Mouse (Mus musculus) naive thymus-derived CD4-positive, alpha-beta T cell, adult 5 months (primary cell): ENCODE measurements around the gene Olfr506. TPM values are rescaled to one million over a fixed set of nuclear protein-coding genes. Genes with fewer than 3 reads are reported as not detected.

Experiments
- polyA plus RNA-seq: library from polyadenylated mRNA; unstranded; fragments of 100-300 nt; shearing (Covaris generic); gene quantifications from one replicate; pipeline ENCODE4 v1.2.1, GENCODE M21; 2017

Olfr506 gene
- polyA plus RNA-seq, result not detected

GRCm38 (mm10) chr7:108610487-108610886 lies at the start of gene Olfr506:
TSS of gene Olfr506 (plus strand) at chr7:108610787.

DNA sequence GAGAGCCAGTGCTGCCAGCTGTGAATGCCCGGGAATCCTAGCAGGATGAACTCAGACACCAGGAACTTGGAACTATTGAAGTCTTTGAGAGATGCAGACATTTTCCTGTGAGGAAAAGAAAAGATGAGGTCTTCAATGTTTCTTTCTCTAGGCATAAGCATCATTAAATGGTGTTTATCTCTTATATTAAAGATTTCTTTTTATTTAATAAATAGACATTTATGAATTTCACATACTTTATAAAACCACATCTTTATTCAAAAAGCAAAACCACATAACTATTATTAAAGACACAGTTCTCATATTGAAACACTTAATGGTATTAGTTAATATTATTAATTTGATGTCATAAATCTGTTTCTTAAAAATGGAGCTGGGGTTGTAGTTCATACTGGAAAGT lies 44.9 kb upstream of the Olfr506 start, which contains the start of gene Olfr504:
Gene Olfr504 (minus strand): TSS at position 101 of the 400 bp plus-strand sequence.

GRCm38 (mm10) chr7:108621514-108621913 lies 10.9 kb downstream of the Olfr506 start, which contains the start of gene Olfr507:
TSS of gene Olfr507 (plus strand) at chr7:108621814.

GRCm38 (mm10) chr7:108629694-108630093 lies 19.1 kb downstream of the Olfr506 start, which contains the start of gene Olfr508:
TSS of gene Olfr508 (plus strand) at chr7:108629994.

DNA sequence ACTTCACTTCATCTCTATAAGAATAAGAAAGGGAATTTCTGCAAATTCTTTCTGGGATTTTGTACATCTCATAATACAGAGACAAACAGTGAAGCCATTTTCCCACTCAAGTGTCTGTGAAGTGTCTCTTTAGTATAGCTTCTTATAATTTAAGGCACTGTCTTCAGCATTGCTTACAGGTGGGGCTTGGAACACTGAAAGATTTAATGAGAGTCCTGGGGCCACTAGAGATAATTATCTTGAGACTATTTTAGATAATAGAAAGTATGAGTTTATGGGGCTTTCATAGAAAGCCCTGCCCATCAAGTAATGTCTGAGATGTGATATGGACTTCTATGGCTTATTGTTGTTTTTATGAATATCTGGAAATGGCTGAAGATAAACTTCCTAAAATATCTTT lies 41.2 kb downstream of the Olfr506 start, which contains the start of gene Olfr509:
Gene Olfr509 (minus strand): TSS at position 101 of the 400 bp plus-strand sequence.

Other genes with a start within 250 kb of the Olfr506 start
- gene Olfr494, start 245.5 kb upstream of the Olfr506 start, polyA plus RNA-seq, result not detected
- gene Olfr495, start 217.6 kb upstream of the Olfr506 start, polyA plus RNA-seq, result not detected
- not detected for gene Olfr497, start 190.4 kb upstream of the Olfr506 start, polyA plus RNA-seq
- gene Olfr498, start 145.5 kb upstream of the Olfr506 start, polyA plus RNA-seq, result not detected
- gene Olfr502, start 85.7 kb upstream of the Olfr506 start, polyA plus RNA-seq, result not detected
- gene Olfr503, start 66.3 kb upstream of the Olfr506 start, polyA plus RNA-seq, result not detected
- not detected for gene Olfr504, start 45.0 kb upstream of the Olfr506 start, polyA plus RNA-seq
- not detected for gene Olfr507, start 11.0 kb downstream of the Olfr506 start, polyA plus RNA-seq
- gene Olfr508, start 19.2 kb downstream of the Olfr506 start, polyA plus RNA-seq, result not detected
- not detected for gene Olfr509, start 41.1 kb downstream of the Olfr506 start, polyA plus RNA-seq
- gene Olfr510, start 55.6 kb downstream of the Olfr506 start, polyA plus RNA-seq, result not detected
- gene Olfr512, start 102.5 kb downstream of the Olfr506 start, polyA plus RNA-seq, result not detected
- not detected for gene Olfr513, start 140.2 kb downstream of the Olfr506 start, polyA plus RNA-seq
- not detected for gene Olfr514, start 215.2 kb downstream of the Olfr506 start, polyA plus RNA-seq
- not detected for gene Olfr516, start 239.7 kb downstream of the Olfr506 start, polyA plus RNA-seq